Mouse (Mus musculus) myocyte (in vitro differentiated cells): ENCODE measurements around the gene Sit1. TPM values are rescaled to one million over a fixed set of nuclear protein-coding genes. Genes with fewer than 3 reads are reported as not detected.

ENCODE experiments used
- H3K27me3 ChIP-seq: one replicate; pipeline ENCODE4 v1.6.1; 2011; ENCODE audit not compliant: control insufficient read depth, insufficient read depth, insufficient read length
- H3K36me3 ChIP-seq: one replicate; pipeline ENCODE4 v1.6.1; 2011; ENCODE audit not compliant: control insufficient read depth, insufficient read depth
- H3K4me2 ChIP-seq: one replicate; pipeline ENCODE4 v1.6.1; 2011; ENCODE audit warnings: low read depth, control low read depth
- H3K4me3 ChIP-seq: one replicate; pipeline ENCODE4 v1.5.1; 2011; ENCODE audit warnings: mild to moderate bottlenecking, control low read depth, moderate library complexity
- H3K79me2 ChIP-seq: one replicate; pipeline ENCODE4 v1.6.1; 2011; ENCODE audit not compliant: control insufficient read depth, insufficient read depth
- H3ac ChIP-seq: one replicate; pipeline ENCODE4 v1.6.1; 2011; ENCODE audit not compliant: control insufficient read depth, insufficient read length
- CEBPB ChIP-seq: IDR thresholded peaks from 2 replicates; pipeline ENCODE4 v1.6.1; 2011; ENCODE audit warnings: mild to moderate bottlenecking, moderate library complexity; ENCODE audit not compliant: poor library complexity, insufficient read depth, severe bottlenecking
- E2F4 ChIP-seq: IDR thresholded peaks from one replicate; pipeline ENCODE4 v1.6.1; 2011; ENCODE audit warnings: mild to moderate bottlenecking, control low read depth, moderate library complexity; ENCODE audit not compliant: insufficient read depth
- MAX ChIP-seq: IDR thresholded peaks from one replicate; pipeline ENCODE4 v1.6.1; 2011; ENCODE audit warnings: low read depth, mild to moderate bottlenecking, control low read depth
- MYOD1 ChIP-seq, 3 experiments: IDR thresholded peaks; one replicate each; pipeline ENCODE4 v1.6.1; 2011; ENCODE audit warnings: control low read depth in 2 of 3, low read depth in 2 of 3, mild to moderate bottlenecking in 2 of 3, moderate library complexity in 1 of 3; ENCODE audit not compliant: insufficient read length in 2 of 3, control insufficient read depth in 1 of 3
- MYOG ChIP-seq, 3 experiments: IDR thresholded peaks; one replicate each; pipeline ENCODE4 v1.6.1; 2011; ENCODE audit warnings: control low read depth in 2 of 3, low read depth in 2 of 3, mild to moderate bottlenecking in 2 of 3; ENCODE audit not compliant: insufficient read length in 2 of 3, control insufficient read depth in 1 of 3, insufficient read depth in 1 of 3
- POLR2A ChIP-seq: IDR thresholded peaks from one replicate; pipeline ENCODE4 v1.6.1; 2011; ENCODE audit warnings: low read depth, mild to moderate bottlenecking, control low read depth, moderate library complexity; ENCODE audit not compliant: insufficient read length
- POLR2AphosphoS2 ChIP-seq: IDR thresholded peaks from one replicate; pipeline ENCODE4 v1.6.1; 2011; ENCODE audit warnings: low read depth, control low read depth; ENCODE audit not compliant: insufficient read length
- REST ChIP-seq: IDR thresholded peaks from one replicate; pipeline ENCODE4 v1.6.1; 2011; ENCODE audit warnings: mild to moderate bottlenecking, control low read depth, moderate library complexity; ENCODE audit not compliant: insufficient read depth, insufficient read length
- SRF ChIP-seq: IDR thresholded peaks from one replicate; pipeline ENCODE4 v1.6.1; 2011; ENCODE audit warnings: low read depth; ENCODE audit not compliant: control insufficient read depth, insufficient read length
- TCF12 ChIP-seq: IDR thresholded peaks from one replicate; pipeline ENCODE4 v1.6.1; 2011; ENCODE audit warnings: mild to moderate bottlenecking, control low read depth; ENCODE audit not compliant: poor library complexity, insufficient read depth, severe bottlenecking
- TCF3 ChIP-seq: IDR thresholded peaks from one replicate; pipeline ENCODE4 v1.6.1; 2011; ENCODE audit warnings: low read depth, control low read depth; ENCODE audit not compliant: insufficient read length
- USF1 ChIP-seq: IDR thresholded peaks from one replicate; pipeline ENCODE4 v1.6.1; 2011; ENCODE audit warnings: low read depth, mild to moderate bottlenecking, control low read depth, moderate library complexity
- polyA plus RNA-seq: library from polyadenylated mRNA; unstranded; fragments of >200 nt; fragmentation: generic; extraction: Trizol; gene quantifications from one replicate; pipeline ENCODE4 v1.2.1, GENCODE M21; 2012; ENCODE audit warnings: missing spikeins

Sit1 gene
- polyA plus RNA-seq, 1 experiment: not detected

GRCm38 (mm10) chr4:43507938-43508665 is 24.6 kb upstream of the Sit1 start:
- Histone ChIP-seq H3K27me3 (no peaks in the 10 kb centered on the region), H3ac (no peak overlapping the region), H3K4me2 (peak overlapping the region; percentile 45), H3K79me2 (no peaks in the 10 kb centered on the region), H3K4me3 (peak overlapping the region; percentile 8), H3K36me3 (no peaks in the 10 kb centered on the region)
- TF ChIP-seq CEBPB (no peak), TCF3 (no peak), POLR2AphosphoS2 (no peak), MYOD1 (IDR thresholded peaks at IDR 0.05; ENCODE audit: control insufficient read depth in 1 of 3, insufficient read length in 2 of 3, low read depth in 2 of 3) (no peak)

GRCm38 (mm10) chr4:43506536-43507185 is 23.1 kb upstream of the Sit1 start, which contains the start of gene Car9:
TSS of gene Car9 (plus strand) at chr4:43506966.
- TF ChIP-seq POLR2A: peak; percentile 24
- no peak for TF ChIP-seq E2F4
- no peaks in the 10 kb centered on the region for H3K79me2 ChIP-seq
- no peak within 1 kb of the TSS for H3ac ChIP-seq
- H3K36me3 ChIP-seq: no peaks in the 10 kb centered on the region
- H3K4me2 ChIP-seq: peak within 1 kb of the TSS; percentile 45
- H3K27me3 ChIP-seq: no peaks in the 10 kb centered on the region
- peak within 1 kb of the TSS; percentile 8 for H3K4me3 ChIP-seq

GRCm38 (mm10) chr4:43506074-43506473 is 22.5 kb upstream of the Sit1 start:
- Histone ChIP-seq H3K4me2 (no peak overlapping the region), H3ac (no peak overlapping the region), H3K27me3 (no peaks in the 10 kb centered on the region), H3K36me3 (no peaks in the 10 kb centered on the region), H3K4me3 (no peak overlapping the region), H3K79me2 (no peaks in the 10 kb centered on the region)
- TF ChIP-seq MAX (no peak), E2F4 (no peak), MYOD1 (IDR thresholded peaks at IDR 0.05; ENCODE audit: control insufficient read depth in 1 of 3, insufficient read length in 2 of 3, low read depth in 2 of 3) (no peak), MYOG (IDR thresholded peaks at IDR 0.05; ENCODE audit: control insufficient read depth in 1 of 3, insufficient read depth in 1 of 3, insufficient read length in 2 of 3, low read depth in 2 of 3) (no peak), SRF (no peak), CEBPB (no peak), TCF12 (no peak), TCF3 (no peak), POLR2AphosphoS2 (no peak), REST (no peak), POLR2A (no peak), USF1 (no peak)

- H3K27me3 ChIP-seq: no peaks in the 10 kb centered on the region
- no peak for TF ChIP-seq POLR2AphosphoS2
- no peak for TF ChIP-seq TCF12
- TF ChIP-seq USF1: no peak
- no peak for TF ChIP-seq SRF
- no peak for TF ChIP-seq CEBPB
- no peak for TF ChIP-seq POLR2A
- no peak for TF ChIP-seq REST
- TF ChIP-seq MYOG (IDR thresholded peaks at IDR 0.05; ENCODE audit: control insufficient read depth in 1 of 3, insufficient read depth in 1 of 3, insufficient read length in 2 of 3, low read depth in 2 of 3): no peak
- TF ChIP-seq TCF3: no peak
- no peak for TF ChIP-seq MAX
- no peak for TF ChIP-seq E2F4
- TF ChIP-seq MYOD1 (IDR thresholded peaks at IDR 0.05; ENCODE audit: control insufficient read depth in 1 of 3, insufficient read length in 2 of 3, low read depth in 2 of 3): no peak
- no peak overlapping the region for H3K4me3 ChIP-seq
- H3K4me2 ChIP-seq: no peak overlapping the region
- H3K36me3 ChIP-seq: no peaks in the 10 kb centered on the region
- H3K79me2 ChIP-seq: no peaks in the 10 kb centered on the region
- no peak overlapping the region for H3ac ChIP-seq
Observed at GRCm38 (mm10) chr4:43504269-43504668, 20.7 kb upstream of the Sit1 start.

GRCm38 (mm10) chr4:43503506-43503905 is 20.0 kb upstream of the Sit1 start:
- no peak for TF ChIP-seq USF1
- no peak for TF ChIP-seq SRF
- TF ChIP-seq CEBPB: no peak
- TF ChIP-seq REST: no peak
- TF ChIP-seq TCF12: no peak
- Histone ChIP-seq H3K36me3 (no peaks in the 10 kb centered on the region), H3K27me3 (no peaks in the 10 kb centered on the region), H3ac (no peak overlapping the region), H3K79me2 (no peaks in the 10 kb centered on the region), H3K4me2 (no peak overlapping the region), H3K4me3 (no peak overlapping the region)
